Mouse (Mus musculus) embryonic fibroblast, embryonic 13.5 days (primary cell): Measurements from ENCODE around the gene Uts2. TPM values are rescaled to one million over a fixed set of nuclear protein-coding genes. Genes with fewer than 3 reads are reported as not detected.
A peak's percentile ranks its signal among the peaks of the same experiment; 100 is the strongest.
"Not testable (repeated sequence)": the region's sequence is repeated elsewhere in the genome, so short reads cannot be mapped to it uniquely, and the experiment has no call there.

Experiments
- H3K27ac ChIP-seq: 2 replicates; pipeline ENCODE4 v1.5.1; 2012; ENCODE audit warnings: low read length, control low read depth, inconsistent platforms; ENCODE audit not compliant: insufficient read depth
- H3K4me1 ChIP-seq: 2 replicates; pipeline ENCODE4 v1.6.1; 2011; ENCODE audit warnings: low read length; ENCODE audit not compliant: control insufficient read depth, insufficient read depth
- H3K4me3 ChIP-seq: 2 replicates; pipeline ENCODE4 v1.5.1; 2011; ENCODE audit warnings: mild to moderate bottlenecking, control low read depth, low read length; ENCODE audit not compliant: insufficient read depth
- CTCF ChIP-seq: IDR thresholded peaks from 2 replicates; pipeline ENCODE4 v1.5.1; 2011; ENCODE audit warnings: mild to moderate bottlenecking, control low read depth, low read length, moderate library complexity, borderline replicate concordance; ENCODE audit not compliant: insufficient read depth
- POLR2A ChIP-seq: IDR thresholded peaks from 2 replicates; pipeline ENCODE4 v1.6.1; 2011; ENCODE audit warnings: low read depth, mild to moderate bottlenecking, control low read depth, low read length, moderate library complexity
- polyA plus RNA-seq: library from polyadenylated mRNA; stranded (reverse); fragments of >200 nt; gene quantifications from 2 replicates; pipeline ENCODE4 v1.2.4, GENCODE M21; 2011; ENCODE audit warnings: low read depth; ENCODE audit not compliant: missing spikeins, insufficient read length

The Uts2 gene
- polyA plus RNA-seq, 1 experiment, result not detected

DNA sequence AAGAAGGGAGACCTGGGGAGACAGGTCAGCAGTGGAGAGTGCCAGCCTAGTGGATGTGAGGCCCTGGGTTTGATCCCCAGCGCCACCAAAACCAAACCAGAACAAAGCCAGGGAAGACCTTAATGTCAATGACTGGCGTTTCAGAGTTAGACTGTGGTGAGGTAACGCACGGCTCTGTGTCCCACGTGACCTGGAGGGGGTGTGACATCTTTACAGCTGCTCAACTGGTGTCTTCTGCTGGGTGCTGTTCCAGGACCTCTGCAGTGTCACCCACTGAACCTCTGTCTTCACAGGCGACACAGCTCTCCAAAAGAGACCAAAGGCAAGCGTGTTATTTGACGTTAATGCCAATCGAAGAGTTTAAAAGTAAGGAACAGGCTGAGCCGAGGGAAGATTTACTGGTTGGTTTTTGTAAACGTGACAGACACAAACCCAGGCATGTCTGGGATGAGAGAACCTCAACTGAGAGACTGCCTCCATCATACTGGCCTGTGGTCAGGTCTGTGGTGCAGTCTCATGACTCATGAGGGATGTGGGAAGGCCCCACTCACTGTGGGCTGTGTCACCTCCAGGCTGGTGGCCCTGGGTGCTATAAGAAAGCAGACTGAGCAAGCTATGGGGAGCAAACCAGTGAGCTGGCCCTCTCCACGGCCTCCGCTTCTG, 8.9 kb downstream of the Uts2 start:
- H3K4me1 ChIP-seq, result peaks cover 3% of the 10 kb centered on the region; the same call in 1 of the 2 replicates
- H3K27ac ChIP-seq, result no peak overlapping the region
- no peak overlapping the region for H3K4me3 ChIP-seq
- no peak for TF ChIP-seq POLR2A
- no peak for TF ChIP-seq CTCF

DNA sequence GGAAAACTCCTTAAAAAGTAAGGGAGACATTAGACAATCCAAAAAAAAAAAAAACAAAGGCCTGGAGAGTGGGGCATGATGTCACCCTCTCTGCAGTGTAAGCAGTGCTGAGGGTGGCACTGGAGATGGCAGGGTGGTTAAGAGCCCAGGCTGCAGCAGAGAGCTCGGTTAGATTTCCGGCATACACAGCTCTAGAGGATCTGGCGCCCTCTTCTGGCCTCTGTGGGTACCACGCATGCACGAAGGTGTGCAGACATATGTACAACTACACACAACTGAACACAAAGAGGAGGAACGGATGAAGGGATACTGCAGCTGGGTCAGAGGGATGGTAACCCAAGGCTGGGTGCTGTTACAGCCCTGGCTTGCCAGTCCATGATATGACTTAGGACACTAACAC, 10.0 kb downstream of the Uts2 start:
- peaks cover 3% of the 10 kb centered on the region; the same call in 1 of the 2 replicates for H3K4me1 ChIP-seq
- TF ChIP-seq CTCF, result peak; percentile 59
- no peak for TF ChIP-seq POLR2A
- H3K27ac ChIP-seq, result no peak overlapping the region
- no peak overlapping the region for H3K4me3 ChIP-seq

DNA sequence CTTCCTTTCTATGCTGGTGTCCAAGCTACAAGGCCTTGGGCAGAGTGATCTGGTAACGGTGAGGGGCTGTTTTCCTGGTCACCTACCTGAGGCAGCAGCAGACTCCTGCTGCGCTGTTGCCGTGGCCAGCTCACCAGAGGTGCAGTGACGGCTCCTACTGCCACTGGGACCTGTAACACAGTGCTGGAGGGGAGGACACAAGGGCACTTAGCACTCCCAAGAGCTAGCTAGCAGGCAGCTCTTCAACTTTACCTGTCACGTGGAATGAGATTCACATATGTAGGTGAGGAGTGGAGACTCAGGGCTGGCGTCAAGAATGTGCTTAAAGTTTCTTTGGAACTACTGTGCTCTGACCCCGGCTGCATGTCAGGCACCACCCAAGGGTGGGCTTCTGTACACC, 13.4 kb downstream of the Uts2 start:
- TF ChIP-seq CTCF, result no peak
- no peak for TF ChIP-seq POLR2A
- no peak overlapping the region for H3K4me3 ChIP-seq
- peaks cover 3% of the 10 kb centered on the region; the same call in 1 of the 2 replicates for H3K4me1 ChIP-seq
- no peak overlapping the region for H3K27ac ChIP-seq

DNA sequence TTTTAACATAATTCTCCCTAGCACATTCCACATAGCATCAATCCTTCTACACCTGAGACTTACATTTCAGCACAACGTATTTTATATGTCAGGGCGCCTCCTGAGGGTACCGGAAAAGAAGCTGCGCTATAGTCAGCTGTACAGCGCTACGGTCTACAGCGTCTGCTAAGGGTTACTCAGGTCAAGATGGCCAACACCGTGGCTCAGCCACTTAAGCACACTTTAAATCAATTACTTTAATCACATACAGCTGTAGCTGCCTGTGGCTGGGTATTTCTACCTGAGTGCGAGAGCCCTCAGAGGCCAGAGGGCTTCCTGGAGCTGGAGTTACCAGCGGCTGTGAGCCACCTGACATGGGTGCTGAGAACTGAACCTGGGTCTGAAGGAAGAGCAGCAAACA, 19.0 kb downstream of the Uts2 start:
- Histone ChIP-seq H3K27ac (no peak overlapping the region), H3K4me3 (no peak overlapping the region), H3K4me1 (peaks cover 3% of the 10 kb centered on the region; the same call in 1 of the 2 replicates)
- no peak for TF ChIP-seq POLR2A
- no peak for TF ChIP-seq CTCF

DNA sequence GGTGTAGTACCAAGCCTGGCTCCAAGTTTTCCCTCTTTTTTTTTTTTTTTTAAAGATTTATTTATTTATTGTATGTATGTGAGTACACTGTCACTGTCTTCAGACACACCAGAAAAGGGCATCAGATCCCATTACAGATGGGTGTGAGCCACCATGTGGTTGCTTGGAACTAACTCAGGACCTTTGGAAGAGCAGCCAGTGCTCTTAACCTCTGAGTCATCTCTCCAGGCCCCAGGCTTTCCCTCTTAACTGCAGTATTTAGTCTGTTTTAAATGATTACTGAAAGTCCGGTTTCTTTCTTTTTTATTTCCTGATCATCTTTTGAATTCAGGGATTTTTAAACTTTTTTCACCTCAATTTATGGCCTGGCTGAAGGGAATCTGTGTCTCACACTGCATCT, 20.5 kb downstream of the Uts2 start:
- H3K27ac ChIP-seq, H3K4me3 ChIP-seq, H3K4me1 ChIP-seq: not testable (repeated sequence)

DNA sequence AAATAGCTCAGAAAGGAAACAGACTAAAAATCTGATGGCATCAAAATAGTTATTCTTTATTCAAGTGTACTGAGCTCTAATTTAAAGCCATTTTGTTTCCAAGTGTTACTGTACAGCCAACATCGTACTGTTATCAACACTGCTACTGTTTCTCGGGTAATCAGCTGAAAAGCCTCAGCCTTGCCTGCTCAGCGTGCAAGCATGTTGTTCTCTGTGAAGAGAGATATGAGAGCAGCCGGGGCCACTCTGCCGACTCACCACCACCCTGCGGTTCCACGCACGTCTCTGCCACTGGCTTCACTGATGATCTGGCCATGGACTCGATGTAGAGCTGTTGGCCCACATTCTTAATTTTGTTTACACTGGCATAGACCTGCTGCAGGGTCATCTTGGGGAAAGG, 27.3 kb downstream of the Uts2 start:
- Histone ChIP-seq H3K27ac (no peak overlapping the region), H3K4me3 (no peak overlapping the region), H3K4me1 (no peaks in the 10 kb centered on the region)
- TF ChIP-seq POLR2A (no peak), CTCF (no peak)

DNA sequence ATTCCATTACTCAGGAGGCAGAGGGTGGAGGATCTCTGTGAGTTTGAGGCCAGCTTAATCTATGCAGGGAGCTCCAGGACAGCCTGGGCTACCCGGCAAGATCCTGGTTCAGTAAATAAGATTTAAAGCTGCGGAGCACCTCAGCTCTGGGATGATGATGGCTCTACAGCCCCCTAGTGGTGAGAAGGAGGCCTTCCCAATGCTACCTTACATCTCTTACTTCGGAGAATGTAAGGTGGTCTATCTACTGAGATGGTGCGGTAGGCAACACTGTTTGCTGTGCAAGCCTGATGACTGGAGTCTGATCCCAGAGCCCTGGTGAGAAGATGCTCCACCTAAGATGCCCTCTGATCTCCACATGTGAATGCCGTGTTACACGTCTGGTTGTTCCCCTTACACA, 30.1 kb downstream of the Uts2 start:
- no peak overlapping the region for H3K27ac ChIP-seq
- no peak overlapping the region for H3K4me3 ChIP-seq
- no peaks in the 10 kb centered on the region for H3K4me1 ChIP-seq
- TF ChIP-seq CTCF (peak; percentile 55; the same call in 1 of the 2 replicates), POLR2A (no peak)

DNA sequence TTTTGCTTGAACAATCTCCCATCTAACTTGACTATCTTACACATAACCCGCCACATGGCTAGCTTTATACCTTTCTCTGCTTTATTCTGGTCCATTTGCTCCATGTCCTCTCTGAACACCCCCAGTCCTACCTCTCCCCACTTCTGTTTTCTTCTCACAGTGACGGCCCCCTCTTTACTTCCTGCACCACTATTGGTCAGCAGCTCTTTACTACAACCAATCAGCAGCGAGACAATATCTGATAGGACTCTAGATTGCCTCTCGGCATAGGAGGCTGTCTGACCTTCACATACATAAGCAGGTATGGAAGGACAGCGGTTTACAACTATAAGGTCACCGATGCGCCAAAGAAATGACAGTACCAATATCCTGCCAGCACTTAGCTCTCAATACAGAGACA, 39.6 kb downstream of the Uts2 start:
- Histone ChIP-seq H3K4me1 (no peaks in the 10 kb centered on the region), H3K4me3 (no peak overlapping the region), H3K27ac (no peak overlapping the region)
- TF ChIP-seq POLR2A (no peak), CTCF (no peak)

DNA sequence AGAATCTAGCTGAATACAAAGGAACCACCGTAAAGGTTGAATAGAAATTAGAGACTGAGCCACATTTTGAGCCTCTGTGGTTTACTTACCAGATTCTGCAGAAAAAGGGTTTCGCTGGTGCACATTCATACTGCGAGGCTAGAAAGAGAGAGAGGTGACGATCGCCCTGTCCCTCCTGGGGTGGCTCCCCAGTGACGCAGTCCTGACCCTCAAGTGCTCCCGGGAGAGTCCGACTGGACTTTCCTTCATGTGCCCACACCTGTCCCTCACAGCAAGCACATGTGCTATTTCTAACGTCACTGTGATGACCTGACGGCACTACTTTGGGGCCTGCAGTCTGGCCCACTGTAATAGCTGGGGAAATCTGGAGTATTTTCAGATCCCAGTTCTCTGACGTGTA, 40.9 kb downstream of the Uts2 start:
- no peak overlapping the region for H3K27ac ChIP-seq
- TF ChIP-seq CTCF (no peak), POLR2A (no peak)
- H3K4me3 ChIP-seq, result no peak overlapping the region
- H3K4me1 ChIP-seq, result no peaks in the 10 kb centered on the region

DNA sequence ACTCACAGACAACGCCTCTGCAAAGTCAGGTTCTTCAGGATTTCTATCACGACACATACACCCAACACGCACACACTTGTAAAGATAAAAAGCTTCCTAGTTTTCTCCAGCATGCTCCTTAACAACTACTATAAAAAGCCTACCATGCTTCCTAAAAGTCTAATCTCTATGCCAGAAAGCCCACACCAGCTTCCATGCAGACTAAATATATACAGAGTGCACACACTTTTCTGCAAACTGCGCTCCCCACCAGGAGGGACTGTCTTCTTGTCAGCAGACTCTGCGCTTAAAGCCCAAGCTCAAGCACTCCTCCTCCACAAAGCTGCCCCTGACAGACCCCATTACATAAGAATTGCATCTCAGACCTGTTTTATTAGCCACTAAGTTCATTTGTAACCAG, 44.6 kb downstream of the Uts2 start:
- no peak overlapping the region for H3K4me3 ChIP-seq
- TF ChIP-seq POLR2A (no peak), CTCF (no peak)
- no peak overlapping the region for H3K27ac ChIP-seq
- H3K4me1 ChIP-seq, result peaks cover 4% of the 10 kb centered on the region; the same call in 1 of the 2 replicates
